Mouse (Mus musculus) heart, postnatal 0 days (tissue): ENCODE results near the gene Lingo1.

ENCODE experiments used
- CTCF ChIP-seq: IDR thresholded peaks from 2 replicates; pipeline ENCODE4 v1.5.1; 2016; ENCODE audit warnings: antibody characterized with exemption, control low read depth, low read depth
- EP300 ChIP-seq: IDR thresholded peaks from 2 replicates; pipeline ENCODE4 v1.6.1; 2016; ENCODE audit warnings: antibody characterized with exemption, low read depth

- no peak for TF ChIP-seq CTCF
- no peak for TF ChIP-seq EP300
Measured at GRCm38 (mm10) chr9:56810916-56811315, 14.6 kb upstream of the Lingo1 start.
